Mouse (Mus musculus) cerebellum, adult 9-10 months (tissue): ENCODE measurements around the gene Mfn2.
"Not testable (repeated sequence)": the region's sequence is repeated elsewhere in the genome, so short reads cannot be mapped to it uniquely, and the experiment has no call there.

Experiments
- DNase-seq: peaks from one replicate; pipeline ENCODE4 v3.0.0; 2022

Mfn2 gene

DNA sequence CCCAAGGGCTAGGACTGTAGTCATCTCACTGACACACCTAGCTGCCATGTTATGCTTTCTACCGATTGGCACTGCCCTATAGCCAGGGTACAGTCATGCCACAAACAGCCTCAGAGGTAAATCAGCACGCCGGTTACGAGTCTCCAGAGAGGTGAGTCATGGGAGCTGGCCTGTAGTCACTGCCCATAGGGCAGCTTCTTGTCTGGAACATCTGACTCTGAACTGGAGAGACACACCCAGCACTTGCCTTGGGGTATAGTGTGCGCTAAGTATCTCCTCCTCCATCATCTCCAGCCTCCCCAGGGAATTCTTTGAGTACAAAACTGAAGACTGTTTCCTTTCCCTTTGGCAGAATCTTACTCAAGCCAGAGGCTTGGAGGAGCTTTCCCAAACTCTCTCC is 1.7 kb upstream of the Mfn2 start:
- no peak for DNase-seq

DNA sequence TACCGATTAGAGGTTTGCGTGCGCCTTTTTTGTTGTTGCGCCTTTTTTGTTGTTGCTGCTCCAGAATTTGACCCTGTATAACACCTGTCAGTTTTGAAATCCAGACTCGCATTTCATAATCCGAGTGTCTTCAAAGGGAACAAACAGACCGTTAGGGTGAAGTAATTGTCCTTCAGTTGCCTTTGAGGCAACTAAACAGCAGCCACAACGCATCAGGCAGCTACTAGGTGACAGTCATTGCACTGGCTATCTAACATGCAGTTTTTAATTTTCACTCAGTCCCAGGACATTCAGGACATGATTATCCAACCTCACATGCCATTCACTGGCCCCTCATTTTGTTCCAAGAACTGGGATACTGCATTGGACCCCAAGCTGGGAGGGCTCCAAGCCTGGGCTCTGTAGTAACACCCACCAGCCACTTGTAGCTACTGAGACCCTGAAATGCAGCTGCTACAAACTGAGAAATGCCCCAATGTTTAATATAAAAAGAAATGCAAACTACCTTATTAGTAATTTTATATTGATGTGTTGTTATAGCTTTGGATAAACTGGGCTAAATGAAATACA is 671 bp upstream of the Mfn2 start:
- no peak for DNase-seq

DNA sequence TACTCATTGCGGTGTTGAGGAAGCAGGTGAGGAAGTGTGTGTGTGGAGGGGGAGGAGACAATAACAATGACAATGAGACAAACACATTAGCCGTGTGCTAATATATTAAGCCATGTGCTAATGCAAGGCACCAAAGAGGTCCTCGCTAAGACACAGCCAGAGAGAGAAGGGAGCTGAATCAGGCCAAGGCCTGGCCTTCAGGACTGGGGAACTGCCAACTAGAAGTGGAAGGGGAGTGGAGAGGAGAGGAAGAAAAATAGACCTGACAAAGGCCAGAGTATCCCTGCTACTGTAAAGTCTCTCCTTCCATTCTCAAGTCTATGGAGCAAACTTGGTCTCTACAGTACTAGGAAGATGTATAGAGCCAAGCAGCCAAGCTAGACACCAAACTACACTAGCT is 903 bp downstream of the Mfn2 start:
- no peak for DNase-seq

DNA sequence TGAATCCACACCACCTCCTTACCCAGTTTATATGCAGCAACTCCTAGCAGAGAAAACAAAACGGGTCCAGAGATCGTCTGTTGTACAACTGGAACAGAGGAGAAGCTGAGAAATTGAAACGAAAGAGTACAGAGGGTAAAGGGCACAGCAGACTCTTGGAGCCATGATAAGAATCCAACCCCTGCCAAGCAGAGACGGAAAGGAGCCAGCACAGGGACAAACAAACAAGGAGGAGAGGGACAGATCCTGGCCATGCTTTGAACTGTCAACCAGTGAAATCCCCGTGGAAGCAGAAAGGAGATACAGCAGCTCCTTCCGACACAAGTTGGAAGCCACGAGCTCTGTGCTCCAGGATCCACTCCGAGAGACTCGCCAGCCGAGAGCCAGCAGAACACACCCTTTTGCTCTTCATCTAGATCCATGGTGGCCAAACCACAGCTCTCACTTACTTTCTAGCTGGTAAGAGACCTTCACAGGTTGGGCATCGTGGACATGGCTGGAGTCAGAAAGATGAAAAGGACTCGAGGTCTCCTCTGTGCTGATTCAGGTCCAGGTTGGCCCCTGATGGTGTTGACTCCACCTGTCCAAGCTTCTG is 1.5 kb downstream of the Mfn2 start:
- DNase-seq, result no peak

DNA sequence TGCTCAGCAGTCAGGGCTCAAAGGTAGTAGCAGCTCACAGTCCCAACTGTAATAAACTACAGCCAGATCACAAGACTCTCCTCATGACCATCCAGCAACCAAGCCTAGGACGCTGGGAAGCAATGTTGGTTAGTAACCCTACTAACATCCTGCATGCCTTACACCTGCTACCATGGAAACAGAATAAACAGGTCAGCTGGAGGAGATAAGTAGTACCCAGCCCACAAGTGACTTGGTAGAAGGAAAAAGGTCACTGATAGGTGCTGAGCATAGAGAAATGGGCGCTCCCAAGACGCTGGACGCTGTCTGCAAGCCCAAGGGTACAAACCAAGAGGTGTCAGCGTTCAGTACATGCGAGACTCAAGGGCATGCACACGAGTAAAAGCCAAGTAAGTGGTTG is 4.1 kb downstream of the Mfn2 start:
- DNase-seq, result no peak

DNA sequence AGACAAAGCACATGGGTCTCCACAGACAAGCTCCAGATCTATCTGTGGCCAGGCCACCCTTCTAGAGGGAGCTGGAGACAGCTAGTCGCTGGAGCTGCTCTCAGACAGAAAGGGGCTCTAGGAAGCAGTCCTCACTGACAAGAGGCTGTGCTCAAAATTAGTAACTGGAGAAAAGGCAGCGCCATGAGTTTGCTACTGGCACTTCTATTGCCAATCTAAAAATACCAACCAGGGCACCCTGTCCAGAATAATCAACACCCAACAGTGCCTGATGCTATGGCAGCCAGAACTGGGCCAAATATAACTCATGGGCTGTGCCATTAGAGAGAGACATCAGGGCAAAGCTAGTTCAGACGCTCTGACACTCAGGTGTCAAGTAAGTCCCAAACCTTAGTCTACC is 7.2 kb downstream of the Mfn2 start:
- DNase-seq, result peak; percentile 57

DNA sequence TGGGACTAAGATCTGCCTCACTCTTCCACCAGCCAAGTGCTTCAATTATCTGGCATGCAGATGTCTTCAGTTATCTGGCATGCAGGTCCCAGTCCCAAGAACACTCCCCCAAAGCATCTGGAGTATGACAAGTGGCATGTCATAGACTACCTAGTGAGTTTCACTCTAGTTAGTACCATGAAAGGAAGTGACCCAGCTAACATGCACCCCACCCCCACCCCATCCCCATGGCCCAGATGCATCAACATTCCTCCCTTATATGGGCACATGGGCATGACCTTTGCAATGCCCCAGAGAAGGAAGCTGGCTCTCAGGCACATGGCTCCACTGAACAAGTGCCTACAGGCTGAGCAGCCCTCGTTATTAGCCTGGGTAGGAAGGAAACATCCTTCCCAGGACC is 8.1 kb downstream of the Mfn2 start:
- DNase-seq, result no peak

GRCm38 (mm10) chr4:147895815-147896330 is 8.6 kb downstream of the Mfn2 start:
- no peak for DNase-seq

DNA sequence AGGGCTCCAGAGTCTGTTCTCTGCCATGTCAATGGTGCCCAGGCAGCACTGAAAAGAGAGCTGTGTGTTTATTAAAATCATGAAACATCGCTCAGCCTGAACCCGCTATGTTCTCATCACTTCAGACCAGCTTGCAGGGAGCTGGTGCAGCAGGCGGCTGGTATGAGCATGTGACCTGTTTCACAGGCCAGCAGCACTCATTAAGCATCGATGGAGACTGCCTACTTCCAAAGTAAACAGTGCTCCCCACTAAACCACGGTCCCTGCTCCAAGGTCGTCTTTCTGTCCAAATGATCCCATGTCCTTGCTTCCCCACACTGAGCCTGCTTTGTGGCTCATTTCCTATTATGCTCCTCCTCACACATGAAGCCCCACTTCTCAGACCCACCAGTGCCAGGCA is 14.2 kb downstream of the Mfn2 start:
- DNase-seq, result no peak

GRCm38 (mm10) chr4:147888237-147888636 is 16.3 kb downstream of the Mfn2 start:
- DNase-seq, result no peak

DNA sequence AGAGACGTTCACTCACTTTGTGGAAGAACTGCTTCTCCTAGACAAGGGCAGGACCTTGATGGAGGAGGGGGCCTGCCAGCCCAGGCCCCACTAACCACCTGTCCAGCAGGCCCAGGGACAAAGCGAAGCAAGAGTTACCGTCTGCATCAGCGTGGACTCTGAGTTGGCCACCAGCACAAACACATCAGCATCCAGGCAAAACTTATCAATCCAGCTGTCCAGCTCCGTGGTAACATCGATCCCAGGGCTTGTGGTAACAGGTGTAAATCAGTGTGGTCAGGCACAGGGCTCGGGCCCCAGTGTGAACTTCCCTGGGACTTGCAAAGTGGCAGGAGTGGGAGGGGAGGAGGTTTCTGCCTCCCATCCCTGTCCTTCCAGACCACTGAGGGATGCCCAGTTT is 17.2 kb downstream of the Mfn2 start:
- DNase-seq, result no peak

DNA sequence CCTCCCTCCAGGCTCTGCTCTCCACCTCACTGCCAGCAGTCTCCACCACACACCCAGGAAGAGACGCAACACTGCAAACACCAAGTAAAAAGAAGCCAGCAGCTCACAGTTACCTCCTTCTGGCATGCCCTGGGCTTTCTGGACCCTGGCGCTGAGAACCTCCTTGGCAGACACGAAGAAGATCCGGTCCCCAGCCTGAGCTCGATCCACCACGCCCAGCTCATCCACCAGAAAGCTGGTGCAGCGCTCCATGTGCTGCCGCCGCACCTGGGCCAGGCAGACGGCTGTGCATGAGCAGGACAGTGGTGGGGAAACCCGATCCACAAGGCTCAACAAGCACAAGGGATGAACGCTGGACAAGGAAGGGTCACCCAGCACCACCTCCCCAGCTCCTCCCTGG is 18.3 kb downstream of the Mfn2 start:
- DNase-seq, result no peak

GRCm38 (mm10) chr4:147884138-147884537 is 20.4 kb downstream of the Mfn2 start:
- no peak for DNase-seq

GRCm38 (mm10) chr4:147883041-147883440 is 21.5 kb downstream of the Mfn2 start:
- DNase-seq, result no peak

- DNase-seq, result no peak
Measured at GRCm38 (mm10) chr4:147881792-147882191, 22.7 kb downstream of the Mfn2 start.

DNA sequence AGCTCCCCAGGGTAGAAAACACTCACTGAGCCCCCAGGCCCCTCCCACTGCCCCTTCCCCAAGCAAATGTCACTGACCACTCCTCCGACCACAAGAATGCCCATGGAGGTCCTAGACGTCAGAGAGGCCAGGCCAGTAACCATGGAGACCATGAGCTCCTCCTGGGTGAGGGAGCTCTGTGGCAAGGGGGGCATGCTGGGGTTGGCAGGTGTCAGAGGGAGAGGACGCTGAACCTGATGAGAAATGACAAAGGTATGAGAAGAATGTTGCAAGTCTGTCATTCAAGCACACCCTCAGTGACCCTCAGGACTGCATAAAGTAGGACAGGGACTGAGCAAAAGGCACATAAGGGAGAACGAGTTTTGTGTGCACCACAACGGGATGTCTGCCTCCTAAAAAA is 24.6 kb downstream of the Mfn2 start:
- no peak for DNase-seq

- DNase-seq, result no peak
Measured at GRCm38 (mm10) chr4:147879456-147879855, 25.0 kb downstream of the Mfn2 start.

DNA sequence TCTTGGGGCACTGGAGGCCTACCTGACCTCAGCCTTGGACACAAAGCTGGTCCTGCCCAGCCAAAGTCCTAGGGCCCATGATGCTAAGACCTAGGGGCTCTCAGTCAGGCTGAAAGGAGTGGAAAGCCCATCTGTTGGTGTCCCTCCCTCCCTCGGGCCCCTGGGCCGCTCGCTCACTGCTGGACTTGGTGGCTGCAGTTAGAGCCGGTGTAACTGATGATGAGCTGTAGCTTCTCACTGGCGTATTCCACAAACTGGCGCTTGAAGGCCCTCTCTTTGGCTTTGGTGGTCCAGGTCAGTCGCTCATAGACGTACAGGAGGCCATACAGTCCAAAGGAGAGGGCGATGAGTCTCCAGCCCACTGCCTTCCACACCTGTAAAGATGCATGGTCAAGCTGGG is 26.0 kb downstream of the Mfn2 start:
- no peak for DNase-seq

GRCm38 (mm10) chr4:147875852-147876575 is 28.5 kb downstream of the Mfn2 start:
- DNase-seq, result no peak

DNA sequence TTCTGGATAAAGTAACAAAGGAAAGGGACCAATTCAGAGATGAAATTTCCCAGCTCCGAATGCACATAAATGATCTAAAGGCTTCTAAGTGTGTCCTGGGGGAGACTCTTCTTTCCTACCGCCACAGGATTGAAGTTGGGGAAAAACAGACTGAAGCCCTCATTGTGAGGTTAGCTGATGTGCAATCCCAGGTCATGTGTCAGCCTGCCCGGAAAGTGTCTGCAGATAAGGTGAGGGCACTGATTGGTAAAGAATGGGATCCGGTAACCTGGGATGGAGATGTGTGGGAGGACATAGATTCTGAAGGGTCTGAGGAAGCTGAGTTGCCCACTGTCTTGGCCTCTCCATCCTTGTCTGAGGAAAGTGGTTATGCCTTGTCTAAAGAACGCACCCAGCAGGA is 35.3 kb downstream of the Mfn2 start:
- DNase-seq, result no peak

GRCm38 (mm10) chr4:147868450-147869031 is 36.0 kb downstream of the Mfn2 start, which contains the start of the genes Miip and Fv1:
Miip (minus strand) TSS chr4:147868816.
Fv1 (plus strand) TSS chr4:147868979.
- peak; percentile 98 for DNase-seq

- DNase-seq, result peak; percentile 45
Measured at GRCm38 (mm10) chr4:147867563-147868449, 36.7 kb downstream of the Mfn2 start.

- not testable (repeated sequence) for DNase-seq
Measured at GRCm38 (mm10) chr4:147866793-147867192, 37.7 kb downstream of the Mfn2 start.
